Mouse (Mus musculus): Measurements from ENCODE around the gene Lsg1.
A peak's percentile ranks its signal among the peaks of the same experiment; 100 is the strongest.

Gene Lsg1

GRCm38 (mm10) chr16:30550748-30551192 lies 36.6 kb downstream of the Lsg1 start, which contains the start of gene Tmem44:
Gene Tmem44 (minus strand): TSS chr16:30550842.
- DNase-seq (ENCODE audit: low read depth, low spot score): no peak

GRCm38 (mm10) chr16:30549966-30550747 lies 37.2 kb downstream of the Lsg1 start:
- peak; percentile 25 for DNase-seq (ENCODE audit: low read depth, low spot score)

- DNase-seq (ENCODE audit: low read depth, low spot score): no peak
Measured at GRCm38 (mm10) chr16:30549516-30549915, 37.9 kb downstream of the Lsg1 start.

GRCm38 (mm10) chr16:30548291-30548690 lies 39.1 kb downstream of the Lsg1 start:
- DNase-seq (ENCODE audit: low read depth, low spot score): no peak

- DNase-seq (ENCODE audit: low read depth, low spot score): no peak
Measured at GRCm38 (mm10) chr16:30544693-30545092, 42.7 kb downstream of the Lsg1 start.

- DNase-seq (ENCODE audit: low read depth, low spot score): no peak
Measured at GRCm38 (mm10) chr16:30543386-30543785, 44.0 kb downstream of the Lsg1 start.

GRCm38 (mm10) chr16:30542826-30543225 lies 44.6 kb downstream of the Lsg1 start:
- DNase-seq (ENCODE audit: low read depth, low spot score): no peak

- DNase-seq (ENCODE audit: low read depth, low spot score): no peak
Measured at GRCm38 (mm10) chr16:30540107-30541001, 47.0 kb downstream of the Lsg1 start.

- no peak for DNase-seq (ENCODE audit: low read depth, low spot score)
Measured at GRCm38 (mm10) chr16:30539433-30539832, 48.0 kb downstream of the Lsg1 start.

- no peak for DNase-seq (ENCODE audit: low read depth, low spot score)
Measured at GRCm38 (mm10) chr16:30535075-30535474, 52.3 kb downstream of the Lsg1 start.

GRCm38 (mm10) chr16:30533592-30533991 lies 53.8 kb downstream of the Lsg1 start:
- DNase-seq (ENCODE audit: low read depth, low spot score): no peak

- no peak for DNase-seq (ENCODE audit: low read depth, low spot score)
Measured at GRCm38 (mm10) chr16:30532929-30533328, 54.5 kb downstream of the Lsg1 start.

GRCm38 (mm10) chr16:30531761-30532406 lies 55.5 kb downstream of the Lsg1 start:
- no peak for DNase-seq (ENCODE audit: low read depth, low spot score)

GRCm38 (mm10) chr16:30530815-30531214 lies 56.6 kb downstream of the Lsg1 start:
- DNase-seq (ENCODE audit: low read depth, low spot score): no peak

GRCm38 (mm10) chr16:30528386-30528785 lies 59.0 kb downstream of the Lsg1 start:
- no peak for DNase-seq (ENCODE audit: low read depth, low spot score)

GRCm38 (mm10) chr16:30527889-30528288 lies 59.5 kb downstream of the Lsg1 start:
- DNase-seq (ENCODE audit: low read depth, low spot score): no peak

GRCm38 (mm10) chr16:30525756-30526155 lies 61.6 kb downstream of the Lsg1 start:
- DNase-seq (ENCODE audit: low read depth, low spot score): no peak

- DNase-seq (ENCODE audit: low read depth, low spot score): no peak
Measured at GRCm38 (mm10) chr16:30524481-30524880, 62.9 kb downstream of the Lsg1 start.

GRCm38 (mm10) chr16:30522253-30522940 lies 65.0 kb downstream of the Lsg1 start:
- no peak for DNase-seq (ENCODE audit: low read depth, low spot score)

- no peak for DNase-seq (ENCODE audit: low read depth, low spot score)
Measured at GRCm38 (mm10) chr16:30521147-30521546, 66.2 kb downstream of the Lsg1 start.

GRCm38 (mm10) chr16:30520361-30520823 lies 67.0 kb downstream of the Lsg1 start:
- DNase-seq (ENCODE audit: low read depth, low spot score): peak; percentile 84
